Mouse (Mus musculus) gastrocnemius, postnatal 36 days (tissue): ENCODE data around the gene Hook2. TPM values are rescaled to one million over a fixed set of nuclear protein-coding genes. Genes with fewer than 3 reads are reported as not detected.

Source experiments
- DNase-seq, 2 experiments: peaks; one replicate each; pipeline ENCODE4 v3.0.0; 2022
- intact Hi-C: fragments of 180-260 bp; cut with DNase I; formaldehyde crosslinking; loops from one replicate; pipeline ENCODE4 v1.15.1; 2025
- total RNA-seq, 2 experiments: library from RNA; stranded (reverse); gene quantifications; 2 replicates each; pipeline ENCODE4 v1.2.3; 2021

Gene Hook2
- total RNA-seq, 2 experiments from 2014 or later: 1.4 to 1.5 TPM

DNA sequence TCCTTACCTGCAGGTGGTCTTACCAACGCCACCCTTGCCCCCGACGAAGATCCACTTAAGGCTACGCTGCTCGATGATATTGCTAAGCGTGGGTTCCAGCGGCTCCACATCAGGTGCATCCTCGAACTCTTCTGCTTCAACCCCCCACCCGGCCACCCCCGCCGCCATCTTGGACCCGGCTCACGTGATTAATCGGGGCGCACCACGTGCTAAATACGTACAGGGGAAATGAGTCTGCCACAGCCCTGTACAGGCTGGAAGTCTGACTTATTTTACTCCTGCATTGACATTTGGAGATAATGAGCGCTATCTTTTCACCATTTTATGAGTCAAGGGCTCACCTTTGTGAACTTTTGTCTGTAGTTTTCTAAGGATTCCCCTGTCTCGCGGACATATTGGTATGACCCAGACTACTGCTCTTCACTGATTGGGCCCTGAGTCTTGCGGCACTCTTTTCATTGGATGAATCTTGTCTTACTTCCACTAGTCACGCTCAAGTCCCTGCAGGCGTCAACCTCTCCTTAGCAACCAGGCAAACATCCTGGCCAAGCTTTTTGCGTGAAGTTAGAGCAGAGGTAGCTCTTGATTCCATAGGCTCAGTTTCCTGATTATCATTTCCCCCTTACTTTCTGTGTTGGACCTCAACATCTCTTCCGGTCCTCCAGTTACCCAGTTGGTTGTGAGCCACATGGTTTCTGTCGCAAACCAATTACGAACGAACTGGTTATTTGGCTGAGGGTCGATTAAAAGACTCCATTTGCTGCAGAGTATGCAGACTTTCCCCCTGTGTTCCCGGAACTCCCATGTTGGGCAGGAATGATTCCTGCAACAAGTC, 34.9 kb downstream of the Hook2 start, which contains the start of gene Asna1:
Asna1 (minus strand) TSS at position 184 of the 835 bp plus-strand sequence.
- peak; percentile 72 for DNase-seq
- intact Hi-C loops: no loop called here

DNA sequence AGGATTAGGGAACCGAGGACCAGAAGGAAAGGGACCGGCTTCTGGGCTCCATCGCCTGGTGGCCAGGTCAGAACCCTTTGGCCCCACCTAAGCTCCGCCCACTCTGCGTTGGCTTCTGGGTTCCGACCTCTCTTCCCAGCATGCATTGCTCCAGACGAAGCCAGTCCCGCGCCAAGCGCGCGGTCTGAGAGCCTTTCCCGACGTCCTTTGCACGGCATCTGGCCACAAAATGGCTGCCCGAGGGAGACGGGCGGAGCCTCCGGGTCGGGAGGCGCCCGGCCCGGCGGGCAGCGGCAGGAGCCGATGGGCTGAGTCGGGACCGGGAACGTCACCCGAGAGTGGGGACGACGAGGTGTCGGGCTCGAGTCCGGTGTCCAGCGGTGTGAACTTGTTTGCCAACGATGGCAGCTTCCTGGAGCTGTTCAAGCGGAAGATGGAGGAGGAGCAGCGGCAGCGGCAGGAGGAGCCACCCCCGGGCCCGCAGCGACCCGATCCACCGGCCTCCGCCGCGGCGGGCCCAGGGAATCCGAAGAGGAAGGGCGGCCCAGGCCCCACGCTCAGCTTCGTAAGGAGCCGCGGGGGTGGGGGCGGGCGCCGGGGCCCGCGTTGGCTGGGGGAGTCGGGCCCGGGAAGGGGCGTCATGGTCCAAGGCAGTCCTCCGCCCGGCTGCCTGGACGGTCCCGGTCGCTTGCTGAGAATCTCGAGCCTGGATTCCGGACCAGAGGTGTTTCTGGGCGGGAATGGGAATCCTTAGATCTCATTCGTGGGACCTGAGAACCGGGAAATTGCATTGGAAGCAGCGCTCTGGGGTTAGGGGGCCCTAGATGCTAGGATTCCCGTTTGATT, 36.5 kb downstream of the Hook2 start, which contains the start of gene Trir:
Trir (plus strand) TSS at position 154 of the 846 bp plus-strand sequence.
- intact Hi-C loops: no loop called here
- peak; percentile 95 to 97 for DNase-seq

DNA sequence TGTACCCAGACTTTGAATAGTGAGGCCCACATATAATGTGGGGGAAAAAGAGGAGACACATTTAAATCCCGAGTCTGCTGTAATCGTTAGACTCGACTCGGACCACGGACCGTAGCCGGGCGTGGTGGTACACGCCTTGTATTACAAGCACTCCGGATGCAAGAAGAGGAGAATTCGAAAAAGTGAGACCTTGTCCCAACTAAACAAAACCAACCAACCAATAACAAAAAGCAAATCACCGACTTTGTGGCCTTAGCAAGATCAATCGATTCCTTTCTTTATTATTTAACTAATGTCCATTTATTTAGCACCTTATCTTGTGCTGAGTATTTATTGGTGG, 37.1 kb downstream of the Hook2 start:
- intact Hi-C loops: no loop called here
- DNase-seq: no peak

DNA sequence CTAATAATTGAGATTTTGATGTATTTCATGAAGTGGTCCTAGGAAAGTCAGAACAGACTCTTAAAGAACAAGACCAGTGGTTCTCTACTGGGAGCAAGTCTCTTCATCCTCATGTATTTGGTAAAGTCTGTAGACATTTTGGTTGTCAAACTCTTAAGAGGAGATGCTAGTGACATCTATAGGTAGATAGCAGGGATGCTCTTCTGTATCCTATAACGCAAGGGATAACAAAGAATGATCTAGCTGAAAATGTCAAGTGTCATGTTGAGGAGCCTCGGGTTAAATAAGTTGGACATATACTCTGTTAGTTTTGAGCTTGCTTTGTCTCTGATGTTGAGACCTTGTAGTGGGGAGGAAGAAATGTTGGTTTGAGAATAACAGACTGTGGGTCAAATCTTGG, 37.5 kb downstream of the Hook2 start:
- intact Hi-C loops: no loop called here
- no peak for DNase-seq

DNA sequence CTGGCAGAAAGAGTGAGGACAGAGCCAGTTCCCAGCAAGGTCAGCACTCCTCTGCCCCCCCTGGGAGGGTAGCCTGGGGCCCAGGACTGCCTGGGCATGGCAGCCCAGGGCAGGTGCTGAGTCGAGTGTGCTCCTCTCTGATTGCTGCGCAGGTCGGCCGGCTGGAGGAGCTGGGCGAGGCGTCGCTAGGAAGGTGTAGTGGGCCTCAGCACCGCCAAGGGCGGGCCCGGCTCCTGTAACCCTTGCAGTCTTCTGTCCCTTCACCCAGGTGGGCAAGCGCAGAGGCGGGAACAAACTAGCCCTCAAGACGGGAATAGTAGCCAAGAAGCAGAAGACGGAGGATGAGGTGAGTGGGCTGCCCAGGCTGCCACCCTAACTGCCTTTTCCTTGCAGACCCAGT, 38.9 kb downstream of the Hook2 start:
- DNase-seq: no peak
- intact Hi-C loops: no loop called here

DNA sequence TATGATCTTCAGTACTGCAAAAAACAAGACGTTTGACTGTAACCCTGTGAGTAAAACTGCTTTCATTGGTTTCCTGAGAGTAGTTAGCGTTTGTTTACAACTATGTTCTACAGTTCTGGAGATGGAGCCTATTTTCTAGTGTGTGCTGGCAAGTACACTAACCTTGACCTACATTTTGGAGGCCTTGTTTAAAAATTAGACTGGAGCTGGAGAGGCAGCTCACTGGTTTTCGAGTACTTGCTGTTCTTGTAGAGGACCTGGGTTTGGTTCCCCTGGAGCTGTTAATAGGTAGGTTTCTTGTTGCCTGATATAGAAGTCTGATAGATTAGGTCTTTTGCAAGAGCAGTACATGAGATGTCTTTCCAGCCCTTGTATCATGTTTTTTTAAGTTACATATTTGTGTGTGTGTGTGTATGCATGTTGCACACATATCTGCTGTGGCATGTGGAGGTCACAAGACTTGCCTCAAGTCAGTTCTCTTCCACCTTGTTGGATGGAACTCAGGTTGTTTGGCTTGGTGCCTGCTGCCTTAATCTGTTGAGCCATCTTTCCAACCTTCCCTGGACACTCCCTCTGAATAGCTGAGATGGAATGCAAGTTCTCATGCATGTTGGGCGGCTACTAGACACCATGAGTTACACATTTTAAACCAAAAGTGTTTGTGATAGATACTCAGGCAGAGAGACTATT, 42.4 kb downstream of the Hook2 start:
- intact Hi-C loops: no loop called here

DNA sequence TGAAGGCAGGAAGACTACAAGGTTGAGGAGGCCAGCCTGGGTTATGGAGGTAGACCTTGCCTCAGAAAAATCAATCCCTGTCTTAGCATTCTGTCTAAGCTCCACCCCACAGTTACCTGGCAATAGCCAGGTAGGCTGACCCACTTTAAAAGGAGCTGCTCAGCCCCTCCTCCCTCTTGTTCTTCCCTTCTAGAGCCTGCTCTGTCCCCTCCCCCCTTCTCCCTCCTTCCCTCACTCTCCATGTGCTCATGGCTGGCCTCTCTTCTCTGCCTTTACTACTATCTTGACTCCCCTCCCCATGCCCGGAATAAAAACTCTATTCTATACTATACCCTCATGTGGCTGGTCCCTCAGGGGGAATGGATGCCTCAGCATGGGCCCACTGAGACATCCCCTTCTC, 43.5 kb downstream of the Hook2 start:
- intact Hi-C loops: no loop called here
- no peak for DNase-seq

More for the DNA sequence above, 42.4 kb downstream of the Hook2 start:
- DNase-seq: no peak

DNA sequence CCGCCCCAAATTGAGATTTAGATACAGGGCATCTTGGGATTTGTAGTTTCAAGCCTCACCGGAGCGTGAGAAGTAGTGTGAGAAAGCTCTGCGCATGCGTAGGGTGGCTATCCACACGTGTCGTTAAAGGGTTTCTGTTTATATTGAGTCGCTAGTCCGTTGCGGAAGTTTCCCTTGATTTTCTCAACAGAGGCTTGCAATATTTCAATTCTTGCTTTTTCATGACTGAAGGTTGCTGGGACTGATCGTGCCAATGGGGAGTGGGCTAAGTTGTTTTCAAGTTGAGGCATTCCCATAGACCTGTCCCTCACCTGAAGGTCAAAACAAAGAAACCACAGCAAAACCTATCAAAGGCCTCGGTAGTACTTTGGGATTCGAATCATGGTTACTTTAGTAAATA, 44.4 kb downstream of the Hook2 start:
- intact Hi-C loops: no loop called here
- peak in 1 of 2 experiments; percentile 63 for DNase-seq

DNA sequence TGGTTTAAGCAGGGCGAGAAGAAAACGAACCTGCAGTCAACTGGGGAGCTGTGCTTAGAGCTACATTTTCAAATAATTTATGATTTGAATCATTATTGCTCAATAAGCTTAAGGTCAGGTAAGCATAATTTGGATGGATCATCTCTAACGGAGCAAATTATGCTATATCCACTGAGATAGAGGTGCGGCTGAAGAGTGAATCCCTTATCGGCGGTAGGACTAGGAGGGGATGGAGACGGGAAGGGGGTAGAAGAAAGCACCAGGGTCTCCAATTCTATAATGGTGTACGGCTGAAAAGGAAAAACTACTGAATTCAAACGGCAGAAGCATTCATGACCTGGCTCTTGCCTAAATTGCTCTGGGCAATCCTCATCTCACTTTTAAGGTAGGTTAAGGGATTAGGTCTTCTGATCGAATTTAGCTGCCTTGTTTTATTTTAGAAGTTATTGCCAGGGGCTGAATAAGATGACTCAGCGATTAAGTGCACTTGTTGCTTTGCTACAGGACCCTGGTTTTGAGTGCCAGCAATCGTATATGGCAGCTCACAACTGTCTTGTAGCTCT, 44.8 kb downstream of the Hook2 start:
- intact Hi-C loops: no loop called here

DNA sequence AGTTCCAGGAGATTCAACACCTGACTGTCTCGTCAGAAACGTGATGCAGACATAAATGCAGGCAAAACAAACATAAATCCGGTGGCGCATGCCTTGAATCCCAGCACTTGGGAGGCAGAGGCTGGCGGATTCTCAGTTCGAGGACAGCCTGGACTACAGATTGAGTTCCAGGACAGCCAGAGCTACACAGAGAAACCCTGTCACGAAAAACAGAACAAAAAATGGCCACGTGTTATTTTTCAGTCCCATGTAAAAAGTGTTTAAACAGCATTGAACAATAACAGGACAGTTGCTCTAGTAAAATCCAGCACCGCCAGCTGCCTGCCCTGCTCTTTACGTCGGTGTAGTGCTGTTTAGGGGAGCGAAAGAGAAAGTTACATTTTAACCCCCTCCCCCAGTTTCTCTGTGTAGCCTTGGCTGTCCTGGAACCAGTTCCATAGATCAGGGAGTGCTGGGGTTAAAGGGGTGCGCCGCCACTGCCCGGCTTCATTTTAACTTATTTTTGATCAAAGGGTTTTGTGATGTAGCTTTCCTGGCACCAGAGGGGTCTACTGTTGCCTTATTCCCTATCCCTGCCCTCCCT, 45.4 kb downstream of the Hook2 start:
- no peak for DNase-seq
- intact Hi-C loops: no loop called here

More for the DNA sequence above, 44.8 kb downstream of the Hook2 start:
- DNase-seq: no peak

DNA sequence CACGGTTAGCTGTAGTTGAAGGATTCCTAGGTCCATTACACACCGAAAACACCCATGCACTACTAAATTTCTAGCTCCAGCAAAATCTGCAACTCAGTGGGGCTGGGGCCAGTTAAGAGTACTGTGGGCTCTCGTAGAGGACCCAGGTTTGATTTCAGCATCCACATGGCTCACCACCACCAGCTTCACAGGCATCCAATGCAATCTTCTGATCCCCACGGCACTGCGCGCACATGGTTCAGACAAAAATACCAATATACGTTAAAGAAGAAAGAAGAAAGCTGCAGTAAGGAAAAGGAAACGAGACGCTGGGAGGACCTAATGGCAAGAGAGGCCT, 45.9 kb downstream of the Hook2 start:
- no peak for DNase-seq
- intact Hi-C loops: no loop called here

DNA sequence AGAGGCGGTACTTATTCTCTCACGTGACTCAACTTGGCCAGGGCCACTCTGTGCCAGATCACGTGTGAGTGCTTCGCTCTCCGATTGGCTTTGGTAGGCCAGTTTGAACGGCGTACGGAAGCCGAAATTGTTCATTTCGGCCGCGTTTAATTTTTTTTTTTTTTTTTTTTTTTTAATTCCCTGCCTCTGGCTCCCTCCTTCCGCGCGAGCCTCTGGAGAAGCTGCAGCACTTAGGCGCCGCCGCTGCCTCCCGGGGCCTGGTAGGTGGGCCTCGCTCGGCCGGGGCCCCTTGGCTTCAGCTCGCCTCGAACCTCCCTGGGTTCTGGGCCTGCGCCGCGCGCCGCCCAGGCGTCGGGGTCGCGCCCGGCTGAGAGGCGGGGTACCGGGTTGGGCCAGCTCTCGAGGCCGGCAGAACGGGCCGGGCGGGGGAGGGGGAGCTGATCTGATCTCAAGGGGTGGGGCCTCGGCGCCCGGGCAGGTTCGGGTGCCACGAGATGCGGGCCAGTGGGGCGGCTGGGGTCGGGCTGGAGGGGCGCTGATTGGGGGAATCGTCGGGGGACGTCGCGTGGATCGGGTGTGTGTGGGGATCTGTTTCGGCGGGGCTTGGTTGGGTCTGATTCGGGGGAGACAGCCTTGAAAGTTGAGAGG, 46.4 kb downstream of the Hook2 start, which contains the start of gene Tnpo2:
Tnpo2 (plus strand) TSS at position 198 of the 648 bp plus-strand sequence.
- intact Hi-C loops: no loop called here
- peak; percentile 84 for DNase-seq

DNA sequence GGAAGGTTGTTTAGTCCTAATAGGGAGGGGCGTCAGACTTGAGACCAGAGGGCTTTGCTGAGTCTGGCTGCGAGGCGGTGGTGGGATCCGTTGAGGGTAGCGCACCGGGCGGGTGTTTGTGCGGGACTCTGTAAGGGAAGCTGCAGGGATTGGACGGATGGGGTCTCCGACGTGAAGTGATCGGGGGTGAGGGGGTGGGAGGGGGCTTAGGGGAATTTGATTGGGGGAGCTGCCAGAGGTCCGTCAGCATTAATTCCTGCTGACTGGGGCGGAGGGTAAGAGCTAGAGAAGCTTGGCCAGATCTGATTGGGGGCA, 46.9 kb downstream of the Hook2 start:
- no peak for DNase-seq
- intact Hi-C loops: no loop called here

DNA sequence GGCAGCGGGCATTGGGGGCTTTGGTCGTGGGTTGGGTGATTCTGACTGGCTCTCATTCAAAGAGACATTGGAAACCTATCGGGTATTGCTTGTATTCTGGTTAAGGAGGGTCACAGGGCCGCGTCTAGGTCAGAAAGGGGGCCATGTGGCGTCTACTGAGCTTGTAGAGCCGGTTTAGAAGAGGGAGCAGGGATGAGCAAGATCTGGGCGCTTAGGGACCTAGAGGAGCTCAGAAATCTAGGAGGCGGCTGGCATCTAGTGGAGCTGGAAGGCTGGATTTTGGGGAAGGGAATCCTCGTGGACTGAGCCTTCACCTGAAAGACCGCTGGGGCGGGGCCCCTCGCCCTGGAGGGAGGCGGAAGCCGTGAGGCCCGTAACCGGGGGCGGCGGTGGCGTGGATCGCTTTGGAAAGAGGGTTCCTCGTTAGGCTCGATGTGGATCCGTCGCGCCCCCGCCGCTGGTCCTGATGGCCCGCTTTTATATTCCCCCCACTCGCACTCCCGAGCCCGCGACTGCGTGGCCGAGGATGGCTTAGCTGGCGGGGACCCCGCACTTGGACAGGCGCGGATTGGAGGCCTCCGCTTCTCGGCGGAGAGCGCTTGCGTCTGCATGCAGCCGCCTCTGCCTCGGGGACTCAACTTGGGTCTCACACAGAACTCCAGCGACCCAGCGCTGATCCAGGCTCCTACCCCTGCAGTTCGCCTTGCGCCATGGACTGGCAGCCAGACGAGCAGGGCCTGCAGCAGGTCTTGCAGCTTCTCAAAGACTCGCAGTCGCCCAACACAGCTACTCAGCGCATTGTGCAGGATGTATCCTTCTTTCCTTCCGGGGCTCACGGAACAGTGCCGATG, 47.5 kb downstream of the Hook2 start:
- peak in 1 of 2 experiments; percentile 34 for DNase-seq
- intact Hi-C loops: no loop called here

DNA sequence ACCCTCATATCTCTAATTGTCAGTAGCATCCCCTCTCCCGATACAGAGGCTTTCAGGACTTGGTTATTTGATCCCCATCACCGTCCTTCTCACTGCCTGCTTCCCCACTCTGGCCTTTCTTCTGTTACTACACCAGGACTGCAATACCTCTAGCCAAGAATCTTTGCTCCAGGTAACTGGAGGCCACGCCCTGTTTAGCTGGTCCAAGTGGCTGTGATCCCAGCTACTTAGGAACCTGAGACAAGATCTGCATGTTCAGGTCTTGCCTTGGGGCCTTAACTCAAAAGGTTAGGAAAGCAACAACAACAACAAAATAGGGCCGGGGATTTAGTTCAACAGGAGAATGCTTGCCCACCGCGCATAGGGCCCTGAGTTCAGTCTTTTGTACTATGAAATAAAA, 53.2 kb downstream of the Hook2 start:
- no peak for DNase-seq
- intact Hi-C loops: no loop called here
